Mouse (Mus musculus) forebrain, embryonic 11.5 days (tissue): Measurements from ENCODE around the gene Atp6v1e1. TPM values are rescaled to one million over a fixed set of nuclear protein-coding genes. Genes with fewer than 3 reads are reported as not detected.

ENCODE experiments used
- ATAC-seq: fragments of 200-750 bp; cut with Nextera tagmentation; replicated peaks from 2 replicates; pipeline ENCODE4 v1.8.0; 2017; ENCODE audit warnings: moderate TSS enrichment; ENCODE audit not compliant: low FRiP score
- DNase-seq: peaks from one replicate; pipeline ENCODE4 v3.0.0-alpha.2; 2017; ENCODE audit warnings: low spot score
- H3K27ac ChIP-seq: fragments of 300-500 bp; sonication (generic); 2 replicates; pipeline ENCODE4 v1.5.1; 2014; ENCODE audit warnings: low read depth, low read length
- H3K27me3 ChIP-seq: fragments of 300-500 bp; sonication (generic); 2 replicates; pipeline ENCODE4 v1.6.1; 2014; ENCODE audit warnings: mild to moderate bottlenecking, low read length, mixed read lengths; ENCODE audit not compliant: control insufficient read depth, insufficient read depth
- H3K36me3 ChIP-seq: fragments of 300-500 bp; sonication (generic); 2 replicates; pipeline ENCODE4 v1.6.1; 2014; ENCODE audit warnings: mild to moderate bottlenecking, low read length, moderate library complexity, mixed read lengths; ENCODE audit not compliant: control insufficient read depth, insufficient read depth
- H3K4me1 ChIP-seq: fragments of 300-500 bp; sonication (generic); replicated peaks from 2 replicates; pipeline ENCODE4 v1.6.1; 2014; ENCODE audit warnings: low read length, mixed read lengths; ENCODE audit not compliant: control insufficient read depth, insufficient read depth
- H3K4me2 ChIP-seq: fragments of 300-500 bp; sonication (generic); 2 replicates; pipeline ENCODE4 v1.6.1; 2014; ENCODE audit warnings: low read depth, mild to moderate bottlenecking, low read length, moderate library complexity, mixed read lengths; ENCODE audit not compliant: severe bottlenecking
- H3K4me3 ChIP-seq: fragments of 300-500 bp; sonication (generic); 2 replicates; pipeline ENCODE4 v1.5.1; 2014; ENCODE audit warnings: low read depth, low read length
- H3K9ac ChIP-seq: fragments of 300-500 bp; sonication (generic); 2 replicates; pipeline ENCODE4 v1.6.1; 2014; ENCODE audit warnings: low read length
- H3K9me3 ChIP-seq: fragments of 300-500 bp; sonication (generic); 2 replicates; pipeline ENCODE4 v1.6.1; 2016; ENCODE audit warnings: low read length, mixed read lengths; ENCODE audit not compliant: control insufficient read depth
- WGBS: fragments of 180-500 bp; shearing (Covaris S2); extraction: QIAGEN DNeasy Blood & Tissue Kit; methylation state at CpG from one replicate; pipeline ENCODE4 v1.1.7; 2014; 5-methylcytosine and 5-hydroxymethylcytosine counted together
- polyA plus RNA-seq: library from polyadenylated mRNA; unstranded; fragments of >200 nt; fragmentation: Nextera tagmentation; extraction: Ambion mirVana; gene quantifications from 2 replicates; pipeline ENCODE4 v1.2.1, GENCODE M21; 2014

The Atp6v1e1 gene
- polyA plus RNA-seq, 1 experiment from 2014 or later, result 129 TPM

DNA sequence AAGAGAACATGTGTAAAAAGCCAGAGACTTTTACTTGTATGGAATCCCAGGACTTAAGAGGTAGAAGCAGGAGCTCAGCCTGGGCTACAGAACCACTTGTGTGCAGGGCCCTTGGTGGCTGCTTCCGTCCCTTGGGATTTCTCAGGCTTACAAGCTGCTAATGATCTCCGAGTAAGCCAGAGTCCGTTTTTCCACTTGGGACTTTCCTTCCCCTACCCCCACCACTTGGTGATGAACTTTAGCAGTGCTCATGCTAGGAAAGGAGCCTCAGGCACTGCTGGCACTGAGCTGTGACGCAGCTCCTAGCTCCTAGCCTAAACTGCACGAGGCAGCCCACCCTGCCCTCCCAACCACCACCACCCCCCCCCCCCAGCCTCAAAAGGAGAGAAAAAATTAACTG lies 31.9 kb downstream of the Atp6v1e1 start:
- Histone ChIP-seq H3K4me1 (no peaks in the 10 kb centered on the region), H3K4me3 (no peak overlapping the region), H3K9me3 (no peaks in the 10 kb centered on the region), H3K4me2 (no peak overlapping the region), H3K36me3 (peaks cover 3% of the 10 kb centered on the region; the same call in 1 of the 2 replicates), H3K27me3 (no peaks in the 10 kb centered on the region), H3K27ac (no peak overlapping the region), H3K9ac (no peak overlapping the region)
- 72% methylated on average over 5 of the region's 5 CpGs for WGBS
- no peak for DNase-seq
- ATAC-seq, result no peak

- Histone ChIP-seq H3K4me3 (no peak overlapping the region), H3K36me3 (peaks cover 3% of the 10 kb centered on the region; the same call in 1 of the 2 replicates), H3K4me2 (no peak overlapping the region), H3K27me3 (no peaks in the 10 kb centered on the region), H3K4me1 (no peaks in the 10 kb centered on the region), H3K9ac (no peak overlapping the region), H3K27ac (no peak overlapping the region), H3K9me3 (no peaks in the 10 kb centered on the region)
- WGBS, result 89% methylated on average over 10 of the region's 11 CpGs
- DNase-seq (no peak), ATAC-seq (0 out of 2 replicates have a peak, but pooled peaks have one; percentile 28)
Observed at GRCm38 (mm10) chr6:120790153-120790552, 32.4 kb downstream of the Atp6v1e1 start.

GRCm38 (mm10) chr6:120788904-120789303 lies 33.7 kb downstream of the Atp6v1e1 start:
- no peak for ATAC-seq
- Histone ChIP-seq H3K27ac (no peak overlapping the region), H3K27me3 (no peaks in the 10 kb centered on the region), H3K4me3 (no peak overlapping the region), H3K36me3 (peaks cover 3% of the 10 kb centered on the region; the same call in 1 of the 2 replicates), H3K9me3 (no peaks in the 10 kb centered on the region), H3K4me1 (no peaks in the 10 kb centered on the region), H3K9ac (no peak overlapping the region), H3K4me2 (no peak overlapping the region)
- no peak for DNase-seq

- H3K27ac ChIP-seq, result no peak overlapping the region
- H3K27me3 ChIP-seq, result no peaks in the 10 kb centered on the region
- H3K9me3 ChIP-seq, result no peaks in the 10 kb centered on the region
- H3K36me3 ChIP-seq, result no peaks in the 10 kb centered on the region
- no peak overlapping the region for H3K9ac ChIP-seq
- WGBS, result 92% methylated on average over 5 of the region's 5 CpGs
- no peaks in the 10 kb centered on the region for H3K4me1 ChIP-seq
- DNase-seq, result no peak
- H3K4me2 ChIP-seq, result no peak overlapping the region
- no peak overlapping the region for H3K4me3 ChIP-seq
- ATAC-seq, result no peak
Observed at GRCm38 (mm10) chr6:120788068-120788607, 34.5 kb downstream of the Atp6v1e1 start.

DNA sequence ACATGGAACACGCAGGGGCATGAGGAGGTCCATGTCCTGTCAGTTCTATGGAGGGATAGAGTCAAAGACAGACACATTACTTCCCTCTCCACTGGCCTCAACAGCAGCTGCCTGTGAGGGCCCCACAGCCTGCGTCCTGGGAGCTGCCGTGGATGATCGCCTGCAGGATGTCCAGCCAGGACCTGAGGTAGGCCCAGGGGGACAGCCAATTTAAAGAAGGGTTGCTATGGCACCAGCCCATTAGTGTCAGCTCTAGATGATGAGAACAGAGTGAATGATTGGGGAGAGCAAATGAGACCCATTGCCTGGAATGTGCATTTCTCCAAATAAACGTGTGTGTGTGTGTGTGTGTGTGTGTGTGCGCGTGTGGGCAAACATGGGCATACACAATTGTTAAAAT lies 38.2 kb downstream of the Atp6v1e1 start:
- H3K4me3 ChIP-seq, result no peak overlapping the region
- no peak overlapping the region for H3K9ac ChIP-seq
- H3K36me3 ChIP-seq, result no peaks in the 10 kb centered on the region
- DNase-seq (no peak), ATAC-seq (no peak)
- no peak overlapping the region for H3K27ac ChIP-seq
- H3K9me3 ChIP-seq, result no peaks in the 10 kb centered on the region
- H3K4me1 ChIP-seq, result no peaks in the 10 kb centered on the region
- H3K27me3 ChIP-seq, result no peaks in the 10 kb centered on the region
- H3K4me2 ChIP-seq, result no peak overlapping the region
- 62% methylated on average over 7 of the region's 7 CpGs for WGBS

DNA sequence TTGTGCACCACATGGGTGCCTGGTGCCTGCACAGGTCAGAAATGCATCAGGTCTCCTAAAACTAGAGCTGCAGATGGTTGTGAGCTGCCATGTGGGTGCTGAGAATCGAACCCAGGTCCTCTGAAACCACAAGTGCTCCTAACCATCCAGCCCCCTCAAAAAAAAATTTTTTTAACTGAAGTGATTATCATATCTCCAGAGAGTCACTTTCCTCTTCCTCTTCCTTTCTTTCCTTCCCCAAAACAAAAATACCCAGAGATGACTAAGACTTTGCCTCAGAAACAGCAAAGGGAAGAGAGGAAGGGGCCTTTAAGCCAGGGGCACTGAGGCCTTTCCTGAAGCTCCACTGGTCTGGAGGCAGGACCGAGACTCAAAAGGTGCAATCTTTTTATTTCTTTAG lies 39.6 kb downstream of the Atp6v1e1 start:
- 92% methylated on average over 2 of the region's 2 CpGs for WGBS

GRCm38 (mm10) chr6:120778226-120778625 lies 44.4 kb downstream of the Atp6v1e1 start:
- no peak for ATAC-seq

More for the DNA sequence above, 39.6 kb downstream of the Atp6v1e1 start:
- H3K9ac ChIP-seq, result no peak overlapping the region
- no peaks in the 10 kb centered on the region for H3K27me3 ChIP-seq
- no peak overlapping the region for H3K4me2 ChIP-seq
- no peaks in the 10 kb centered on the region for H3K36me3 ChIP-seq
- no peak for ATAC-seq
- H3K27ac ChIP-seq, result no peak overlapping the region
- no peak overlapping the region for H3K4me3 ChIP-seq
- no peaks in the 10 kb centered on the region for H3K9me3 ChIP-seq
- H3K4me1 ChIP-seq, result no peaks in the 10 kb centered on the region
- DNase-seq, result no peak

GRCm38 (mm10) chr6:120777533-120777932 lies 45.1 kb downstream of the Atp6v1e1 start:
- Histone ChIP-seq H3K9ac (no peak overlapping the region), H3K4me1 (peaks cover 9% of the 10 kb centered on the region; the same call in 1 of the 2 replicates), H3K27ac (no peak overlapping the region), H3K27me3 (no peaks in the 10 kb centered on the region), H3K9me3 (no peaks in the 10 kb centered on the region), H3K4me2 (no peak overlapping the region), H3K4me3 (no peak overlapping the region), H3K36me3 (no peaks in the 10 kb centered on the region)
- DNase-seq (no peak), ATAC-seq (no peak)
- 92% methylated on average over 9 of the region's 9 CpGs for WGBS

More at GRCm38 (mm10) chr6:120778226-120778625, 44.4 kb downstream of the Atp6v1e1 start:
- H3K36me3 ChIP-seq, result no peaks in the 10 kb centered on the region
- DNase-seq, result no peak
- no peaks in the 10 kb centered on the region for H3K9me3 ChIP-seq
- H3K9ac ChIP-seq, result no peak overlapping the region
- no peak overlapping the region for H3K27ac ChIP-seq
- no peak overlapping the region for H3K4me3 ChIP-seq
- peaks cover 6% of the 10 kb centered on the region; the same call in 1 of the 2 replicates for H3K4me1 ChIP-seq
- no peaks in the 10 kb centered on the region for H3K27me3 ChIP-seq
- no peak overlapping the region for H3K4me2 ChIP-seq
- 62% methylated on average over 3 of the region's 3 CpGs for WGBS

- DNase-seq (no peak), ATAC-seq (no peak)
- WGBS, result 89% methylated on average over 3 of the region's 3 CpGs
- Histone ChIP-seq H3K4me2 (no peak overlapping the region), H3K27ac (no peak overlapping the region), H3K9ac (no peak overlapping the region), H3K4me3 (no peak overlapping the region), H3K9me3 (no peaks in the 10 kb centered on the region), H3K36me3 (no peaks in the 10 kb centered on the region), H3K27me3 (no peaks in the 10 kb centered on the region), H3K4me1 (peaks cover 9% of the 10 kb centered on the region; the same call in 1 of the 2 replicates)
Observed at GRCm38 (mm10) chr6:120776286-120776685, 46.3 kb downstream of the Atp6v1e1 start.
